Mouse (Mus musculus): Measurements from ENCODE around the gene Lamb1.

DNA sequence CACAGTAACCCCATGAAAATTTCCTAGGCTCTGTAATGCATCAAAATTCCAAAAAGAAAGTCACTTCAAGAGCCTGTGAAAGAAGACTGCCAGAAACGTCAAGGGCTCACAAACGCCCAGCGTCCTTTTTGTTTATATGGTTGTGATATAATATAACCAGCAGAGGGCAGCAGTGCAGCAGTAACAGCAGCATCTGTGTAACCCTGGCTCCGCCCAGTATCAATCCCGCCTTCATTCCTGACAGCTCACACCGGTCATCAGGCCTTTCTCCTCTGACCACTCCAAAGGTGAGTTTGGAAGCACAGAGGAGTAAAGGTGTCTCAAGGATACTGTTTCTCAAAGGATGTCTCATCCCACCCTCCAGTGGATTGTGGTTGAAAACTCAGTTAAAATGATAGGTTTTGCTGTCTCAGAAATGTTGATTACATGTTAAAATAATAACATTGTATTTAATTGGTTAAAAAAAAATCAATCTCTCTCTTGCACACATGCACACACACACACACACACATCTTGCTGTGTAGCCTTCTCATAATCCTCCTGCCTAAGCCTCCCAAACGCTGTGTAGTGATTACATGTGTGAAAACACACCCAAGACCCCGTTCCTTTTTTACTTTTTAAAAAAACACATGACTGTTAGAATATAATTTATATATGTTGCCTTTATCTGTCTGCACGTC, 109.7 kb downstream of the Lamb1 start:
- no peak; the same call in 1 of the 2 replicates for TF ChIP-seq CTCF (conservative IDR thresholded peaks at IDR 0.05; ENCODE audit: low read length)
- no peak for TF ChIP-seq POU5F1 (IDR thresholded peaks at IDR 0.05; ENCODE audit: borderline replicate concordance, low read length)
- no peak for TF ChIP-seq NANOG (IDR thresholded peaks at IDR 0.05; ENCODE audit: borderline replicate concordance, low read length)

Measured in E14TG2a.4 (cell line).